Mouse (Mus musculus) spleen, embryonic (tissue): ENCODE data around the gene Olfr322.
"Not testable (repeated sequence)": the region's sequence is repeated elsewhere in the genome, so short reads cannot be mapped to it uniquely, and the experiment has no call there.

Source experiments
- CTCF ChIA-PET: fragments of 350-600 bp; sonication (Branson Sonifier 250); formaldehyde crosslinking; loops from one replicate; lab custom pipeline; 2022; lab: Charles Lee

The Olfr322 gene

DNA sequence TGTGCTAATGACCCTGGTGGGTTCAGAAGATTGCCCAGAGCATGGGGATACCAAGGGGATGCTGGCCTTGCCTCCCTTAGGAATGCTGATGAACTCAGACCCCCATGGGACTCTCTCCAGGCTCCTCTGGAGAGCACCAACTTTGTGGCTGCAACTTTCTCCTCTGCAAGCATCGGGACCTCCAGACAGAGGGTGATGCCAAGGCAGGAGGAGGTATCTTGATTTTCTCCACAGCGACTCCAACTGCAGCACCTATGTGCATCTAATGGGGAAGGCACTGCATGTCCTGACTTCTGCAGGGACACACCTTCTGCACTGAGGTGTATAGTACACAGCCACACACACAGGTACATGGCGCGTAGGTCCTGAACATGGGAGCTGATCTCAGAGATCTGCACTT, at the start of gene Olfr322:
TSS of gene Olfr322 (plus strand) at position 187 of the 400 bp plus-strand sequence.
- CTCF ChIA-PET = no interaction called here

DNA sequence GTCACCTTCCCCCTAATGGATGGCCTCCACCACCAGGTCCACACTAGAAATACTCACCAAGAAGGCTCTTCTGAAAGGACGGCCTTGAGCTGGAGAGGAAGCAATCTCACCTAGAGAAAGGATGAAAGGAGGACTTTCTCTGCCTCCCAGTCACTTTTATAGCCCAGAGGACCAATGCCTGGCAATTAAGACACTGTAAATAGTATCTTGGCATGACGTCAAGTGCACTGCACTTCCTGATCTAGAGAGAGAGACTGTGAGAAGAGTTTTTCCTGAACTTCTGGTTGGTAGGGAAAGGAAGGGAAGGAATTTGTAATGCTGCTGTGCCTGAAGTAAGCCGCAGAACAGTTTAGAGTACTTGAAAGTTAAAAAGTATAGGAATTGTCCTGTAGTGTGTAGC, 45.2 kb upstream of the Olfr322 start:
- CTCF ChIA-PET = no interaction called here

DNA sequence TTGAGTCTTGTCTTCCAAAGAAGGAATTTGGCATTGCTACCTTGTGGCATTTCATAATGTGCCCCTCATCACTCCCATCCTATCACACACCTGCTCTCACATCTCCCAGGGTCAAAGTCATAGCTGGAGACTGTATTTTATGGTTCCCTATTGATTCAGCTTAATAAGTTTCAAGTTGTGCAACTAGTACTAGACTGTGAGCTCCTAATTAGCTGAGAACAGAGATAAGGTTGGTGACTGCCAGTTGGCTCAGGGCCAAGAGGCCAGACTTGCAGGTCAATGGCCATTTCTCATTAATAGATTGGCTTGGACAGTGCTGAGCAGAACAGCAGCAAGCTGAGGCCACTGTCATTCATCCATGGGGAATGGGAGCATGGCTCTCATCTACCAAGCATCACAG, 44.1 kb upstream of the Olfr322 start:
- CTCF ChIA-PET = no interaction called here

DNA sequence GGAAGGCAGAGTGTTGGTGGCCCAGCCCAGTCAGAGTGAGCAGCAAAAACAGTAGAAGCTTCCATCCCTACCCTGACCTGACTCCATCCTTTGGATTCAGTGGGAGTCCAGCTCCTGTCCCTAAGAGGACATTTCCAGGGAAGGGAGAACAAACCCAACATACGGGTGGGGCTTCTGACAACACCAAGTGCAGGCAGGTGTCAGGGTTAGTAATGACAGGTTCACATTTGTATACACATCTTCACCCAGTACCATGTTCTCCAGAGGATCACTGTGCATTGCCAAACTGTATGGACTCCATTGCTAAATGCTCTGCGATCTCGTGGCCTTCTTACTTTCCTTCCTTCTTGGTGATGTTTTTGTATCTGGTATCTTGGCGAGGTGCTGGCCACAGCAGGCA, 42.6 kb upstream of the Olfr322 start, which contains the start of gene 2210407C18Rik:
TSS of gene 2210407C18Rik (minus strand) at position 101 of the 400 bp plus-strand sequence.
- CTCF ChIA-PET = no interaction called here

DNA sequence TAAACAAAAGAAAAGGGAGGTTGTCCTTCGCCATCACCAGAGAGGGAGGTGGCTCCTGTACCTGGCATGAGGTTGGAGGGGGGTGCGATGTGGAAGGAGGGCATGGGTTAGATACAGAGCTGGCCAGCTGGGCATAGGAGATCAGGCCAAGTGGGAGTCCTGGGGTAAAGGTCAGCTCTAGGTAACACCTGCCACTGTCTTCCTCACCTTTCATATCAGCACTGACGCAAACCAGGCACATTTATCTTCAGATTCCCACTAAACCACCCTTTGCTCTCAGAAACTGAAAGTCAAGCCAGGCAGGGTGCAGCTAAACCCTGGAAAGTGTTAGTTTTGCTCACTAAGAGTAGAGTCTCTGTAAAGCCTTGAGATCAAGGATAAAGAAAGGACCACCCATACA, 40.2 kb upstream of the Olfr322 start:
- CTCF ChIA-PET = no interaction called here

DNA sequence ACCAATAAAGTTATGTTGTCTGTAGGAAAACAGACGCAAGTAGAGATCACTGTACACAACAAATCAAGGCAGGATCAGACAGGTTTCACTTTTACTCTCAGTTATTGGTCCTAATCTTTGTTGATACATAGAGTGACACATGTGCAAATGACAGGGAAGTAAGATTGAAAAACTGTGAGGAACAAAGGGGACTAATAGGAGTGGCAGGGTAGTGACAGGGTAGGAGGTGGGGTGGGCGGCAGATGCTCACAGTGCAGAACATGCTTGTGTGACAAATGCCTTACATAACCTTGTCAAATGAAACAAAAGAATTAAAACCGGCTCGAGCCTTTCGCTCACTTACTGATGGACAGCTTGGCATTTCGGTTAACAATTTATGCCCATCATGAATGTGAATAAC, 39.8 kb upstream of the Olfr322 start:
- CTCF ChIA-PET = no interaction called here

DNA sequence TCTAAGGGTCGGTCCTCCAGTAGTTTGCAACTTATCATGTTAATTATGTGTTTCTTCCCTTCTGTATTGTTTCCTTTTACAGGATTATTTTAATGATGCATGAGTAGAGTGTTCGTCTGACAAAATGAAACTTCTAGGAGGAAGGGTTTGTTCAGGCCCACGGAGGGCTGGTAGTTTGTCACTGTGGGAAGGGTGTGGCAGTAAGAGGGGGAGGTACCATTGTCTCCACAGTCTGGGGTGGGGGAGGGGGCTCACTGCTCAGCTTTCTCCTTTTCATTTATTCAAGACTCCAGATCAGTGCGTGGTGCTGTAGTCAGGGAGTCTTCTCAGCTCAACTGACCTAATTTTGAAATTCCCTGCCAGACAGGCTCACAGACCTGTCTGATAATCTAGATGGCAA, 32.4 kb upstream of the Olfr322 start:
- CTCF ChIA-PET = no interaction called here

DNA sequence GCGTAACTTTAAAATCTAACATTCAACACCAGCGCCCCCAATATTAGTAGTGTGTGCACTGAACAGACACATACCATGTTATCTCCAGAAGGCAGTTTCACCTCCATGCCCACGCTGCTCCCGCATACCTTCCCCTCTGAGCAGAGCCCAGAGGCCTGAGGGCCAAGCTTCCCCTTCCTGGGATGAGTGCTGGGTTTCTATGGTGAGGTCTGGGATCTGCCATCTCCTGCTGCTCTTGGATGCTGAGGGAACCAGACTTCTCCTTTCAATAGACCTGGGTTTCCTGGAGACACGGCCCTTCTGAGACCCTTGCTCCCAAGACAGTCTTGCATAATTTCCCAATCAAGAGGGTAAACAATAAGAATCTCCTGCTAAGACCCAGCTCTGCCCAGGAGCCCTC, 28.2 kb upstream of the Olfr322 start, which contains the start of gene Olfr323:
TSS of gene Olfr323 (minus strand) at position 101 of the 400 bp plus-strand sequence.
- CTCF ChIA-PET = no interaction called here

DNA sequence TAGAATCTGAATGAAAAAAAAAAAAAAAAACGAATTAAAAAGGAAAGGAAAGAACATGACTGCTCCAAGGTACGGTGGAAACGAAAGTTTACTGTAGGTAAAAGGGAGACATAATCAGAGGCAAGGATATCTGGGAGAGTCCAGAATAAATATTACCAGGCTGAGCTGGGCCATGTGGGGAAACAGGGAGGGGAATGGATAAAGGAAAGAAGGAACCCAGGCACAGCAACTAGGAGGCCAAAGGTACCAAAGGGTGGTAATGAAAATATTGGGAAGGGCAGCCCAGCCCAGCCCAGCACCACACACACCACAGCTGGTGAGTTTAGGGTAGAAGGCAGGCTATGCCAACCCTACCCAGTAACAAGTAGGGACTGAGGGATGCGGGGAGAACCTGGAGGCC, 23.7 kb upstream of the Olfr322 start:
- CTCF ChIA-PET = interaction anchor here (0.7 kb wide), 1 partner anchor 272 kb away, joined by 11 read pairs; no protein-coding TSS in a partner anchor

DNA sequence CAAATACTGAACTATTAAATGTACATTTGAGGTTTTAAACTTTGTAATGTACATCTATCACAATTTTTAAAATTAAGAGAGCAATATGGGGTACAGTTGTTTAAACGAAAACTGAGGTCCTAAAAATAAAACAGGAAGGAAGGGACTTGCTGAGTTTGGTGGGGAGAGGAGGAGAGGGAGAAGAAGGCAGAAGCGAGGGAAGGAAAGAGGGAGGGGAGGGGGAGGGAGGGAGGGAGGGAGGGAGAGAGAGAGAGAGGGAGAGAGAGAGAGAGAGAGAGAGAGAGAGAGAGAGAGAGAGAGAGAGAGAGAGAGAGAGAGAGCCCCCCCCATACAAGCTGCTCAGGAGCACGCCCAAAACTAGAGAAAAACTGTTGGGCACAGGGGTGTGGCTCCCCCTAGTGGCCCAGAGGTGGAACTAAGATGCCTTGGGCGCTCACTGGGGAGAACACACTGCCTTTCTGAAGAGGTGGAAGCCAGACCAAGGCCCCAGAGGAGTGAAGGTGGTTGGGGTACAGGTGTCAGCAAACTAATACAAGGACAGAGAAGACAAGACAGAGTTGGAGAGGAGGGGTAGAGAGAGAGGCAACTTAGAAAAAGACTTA, 22.1 kb upstream of the Olfr322 start:
- CTCF ChIA-PET = no interaction called here

DNA sequence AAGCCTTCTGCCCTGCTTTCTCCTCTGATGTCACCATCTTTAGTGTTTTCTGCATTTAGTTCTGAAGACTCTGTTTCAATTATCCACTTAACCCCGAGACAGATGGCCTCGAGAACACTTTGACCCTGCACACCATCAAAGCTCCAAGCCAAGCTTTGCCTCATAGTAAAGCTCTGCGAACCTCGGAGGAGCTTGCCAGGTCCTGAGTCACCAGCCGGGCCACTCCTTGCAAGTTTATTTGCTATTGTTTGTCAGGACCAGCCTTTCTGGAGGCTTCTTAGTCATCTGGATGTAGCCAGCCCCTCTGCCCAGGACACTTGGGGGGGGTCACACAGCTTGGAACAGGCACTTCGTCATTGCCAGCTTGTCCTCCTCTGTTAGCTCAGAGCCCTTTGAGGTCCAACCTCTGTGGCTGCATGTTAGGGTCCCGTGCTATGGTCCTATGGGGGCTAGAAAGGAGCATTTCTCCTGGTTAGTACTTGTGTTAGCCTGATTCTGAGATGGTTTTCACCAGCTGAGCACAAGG, 20.3 kb upstream of the Olfr322 start:
- CTCF ChIA-PET = no interaction called here

DNA sequence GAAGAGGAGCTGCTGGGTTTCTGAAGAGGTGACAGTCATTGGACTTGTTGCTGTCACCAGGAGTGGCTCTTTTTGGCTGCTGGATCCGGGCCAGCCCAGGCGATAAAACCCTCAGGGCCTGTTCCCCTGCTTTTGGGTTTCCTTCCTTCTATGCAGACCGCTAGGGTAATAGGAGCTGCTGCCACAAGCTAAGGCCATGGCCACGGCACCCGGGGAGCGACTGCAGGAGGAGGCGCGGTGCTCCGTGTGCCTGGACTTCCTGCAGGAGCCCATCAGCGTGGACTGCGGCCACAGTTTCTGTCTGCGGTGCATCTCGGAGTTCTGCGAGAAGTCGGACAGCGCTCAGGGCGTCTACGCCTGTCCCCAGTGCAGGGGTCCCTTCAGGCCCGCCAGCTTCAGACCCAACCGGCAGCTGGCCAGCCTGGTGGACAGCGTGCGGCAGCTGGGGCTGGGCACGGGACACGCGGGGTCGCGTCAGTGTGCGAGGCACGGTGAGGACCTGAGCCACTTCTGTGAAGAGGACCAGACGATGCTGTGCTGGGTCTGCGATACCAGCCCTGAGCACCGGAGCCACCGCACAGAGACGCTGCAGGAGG, 18.2 kb upstream of the Olfr322 start, which contains the start of gene Trim58:
TSS of gene Trim58 (plus strand) at position 194 of the 596 bp plus-strand sequence.
- CTCF ChIA-PET = interaction anchor here (0.6 to 0.7 kb wide), 2 partner anchors 162 to 238 kb away, joined by 5 to 9 read pairs; no protein-coding TSS in a partner anchor

DNA sequence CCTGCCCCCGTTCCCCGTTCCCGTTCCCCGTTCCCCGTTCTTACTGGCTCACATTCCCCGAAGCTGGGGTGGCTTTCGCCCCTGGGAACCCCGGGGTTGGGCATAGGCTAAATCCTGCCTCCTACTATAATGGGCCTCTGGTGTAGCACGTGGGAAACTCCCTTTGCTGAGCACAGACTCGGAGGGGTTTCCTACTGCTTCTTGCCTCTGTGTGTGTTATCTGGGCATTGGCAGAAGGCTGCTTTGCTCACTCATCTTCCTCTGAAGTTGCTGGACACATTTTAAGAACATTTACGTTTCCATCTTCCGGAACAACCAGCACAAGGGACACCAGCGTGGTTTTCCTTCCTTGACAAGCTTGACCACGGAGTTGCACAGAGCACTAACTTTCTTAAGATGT, 17.5 kb upstream of the Olfr322 start:
- CTCF ChIA-PET = no interaction called here

DNA sequence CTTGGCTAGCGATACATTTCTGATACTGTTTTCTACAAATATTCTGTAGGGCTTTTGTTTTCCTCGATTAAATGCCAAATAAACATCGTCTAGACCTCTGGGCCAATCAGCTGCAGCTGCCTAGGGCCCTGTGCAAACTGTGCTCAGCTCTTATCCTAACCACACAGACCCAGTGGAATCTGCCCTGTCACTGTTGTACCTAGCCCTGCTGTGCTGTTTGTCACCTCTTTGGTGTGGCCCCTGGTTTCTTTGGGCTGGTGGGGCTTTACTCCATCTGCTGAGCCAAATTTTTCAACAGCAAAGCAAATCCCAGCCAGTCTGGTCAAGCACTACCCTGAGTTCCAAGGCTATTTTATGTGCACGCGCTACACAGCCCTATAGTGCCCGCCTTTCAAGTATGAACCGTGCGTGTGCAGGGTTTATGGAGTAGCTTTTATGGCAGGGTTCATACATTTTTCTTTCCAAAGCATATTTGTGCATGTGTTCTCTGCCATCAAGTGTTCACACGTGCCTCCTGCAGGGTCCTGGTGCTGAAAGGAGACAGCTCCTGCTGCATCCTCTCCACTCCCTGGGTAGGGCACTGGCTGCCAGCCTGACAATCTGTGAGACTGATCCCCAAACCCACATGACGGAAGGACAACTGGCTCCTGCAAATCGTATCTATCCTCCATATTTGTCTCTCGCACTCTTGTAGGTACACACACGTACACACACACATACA, 16.8 kb upstream of the Olfr322 start:
- CTCF ChIA-PET = no interaction called here

DNA sequence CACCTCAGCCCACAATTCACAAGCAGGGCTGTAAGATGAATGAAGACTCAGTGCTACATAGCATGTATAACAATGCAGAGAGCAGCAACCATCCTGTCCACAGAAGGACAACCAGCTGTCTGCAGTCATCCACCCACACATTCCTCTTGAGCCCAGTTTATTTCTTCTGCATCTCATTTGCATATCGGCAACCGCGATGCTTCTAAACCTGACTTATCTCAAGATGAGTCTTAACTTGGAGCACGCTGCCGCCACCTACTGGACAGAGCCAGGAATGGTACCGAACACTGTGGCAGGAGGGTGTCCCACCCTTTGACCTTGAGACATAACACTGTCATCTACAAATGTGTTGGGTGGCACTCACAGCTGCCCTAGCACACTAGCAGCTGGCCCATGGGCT, 15.2 kb upstream of the Olfr322 start:
- CTCF ChIA-PET = no interaction called here

DNA sequence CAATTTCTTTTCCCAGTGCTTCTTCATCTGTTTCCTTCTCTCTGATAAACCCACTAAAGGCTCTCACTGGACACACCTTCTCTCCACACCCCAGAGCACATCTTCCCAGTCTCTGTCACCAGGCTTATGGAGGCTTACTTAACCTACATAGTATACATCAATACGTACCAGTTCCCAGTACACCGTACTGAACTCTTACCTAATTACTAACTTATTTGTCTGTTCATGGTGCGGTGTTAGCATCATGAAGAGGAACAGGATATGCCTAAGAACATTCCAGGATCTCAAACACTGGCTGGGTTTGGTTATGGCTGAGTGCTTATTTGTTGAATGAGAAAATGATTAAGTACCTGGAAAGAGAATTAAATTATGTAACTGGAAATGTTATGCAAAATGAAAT, 3.4 kb upstream of the Olfr322 start:
- CTCF ChIA-PET = no interaction called here

DNA sequence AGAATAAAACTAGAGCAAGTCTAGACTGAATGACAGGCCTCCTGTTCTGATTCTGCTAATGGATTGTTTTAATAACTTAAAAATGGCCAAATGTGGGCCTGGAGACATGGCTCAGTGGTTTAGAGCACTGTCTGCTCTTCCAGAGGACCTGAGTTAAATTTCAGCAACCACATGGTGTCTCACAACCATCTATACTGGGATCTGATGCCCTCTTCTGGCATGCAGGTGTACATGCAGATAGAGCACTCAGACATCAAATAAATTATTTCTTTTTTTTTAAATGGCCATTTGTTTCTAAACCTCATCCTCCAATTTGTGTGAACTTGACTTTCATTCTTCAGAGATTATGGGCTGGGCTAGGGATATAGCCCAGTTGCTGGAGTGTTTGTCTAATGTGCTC, 10.7 kb downstream of the Olfr322 start:
- CTCF ChIA-PET = no interaction called here

DNA sequence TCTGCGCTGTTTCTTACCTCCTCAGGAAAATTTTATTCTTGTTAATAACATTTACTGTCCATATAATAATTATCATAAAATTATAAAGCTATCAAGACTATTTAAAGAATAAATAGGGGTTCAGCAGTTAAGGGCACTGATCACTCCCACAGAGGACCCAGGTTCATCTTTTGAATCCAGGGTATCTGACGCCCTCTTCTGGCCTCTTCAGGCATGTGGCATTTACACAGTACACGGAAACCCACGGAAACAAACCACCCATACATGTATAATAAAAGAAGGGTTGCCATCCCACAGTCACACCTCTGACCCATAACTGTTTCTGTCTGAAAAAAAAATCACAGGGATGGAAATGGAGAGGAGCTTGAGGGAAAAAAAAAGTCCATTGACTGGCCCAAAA, 13.2 kb downstream of the Olfr322 start:
- CTCF ChIA-PET = no interaction called here

DNA sequence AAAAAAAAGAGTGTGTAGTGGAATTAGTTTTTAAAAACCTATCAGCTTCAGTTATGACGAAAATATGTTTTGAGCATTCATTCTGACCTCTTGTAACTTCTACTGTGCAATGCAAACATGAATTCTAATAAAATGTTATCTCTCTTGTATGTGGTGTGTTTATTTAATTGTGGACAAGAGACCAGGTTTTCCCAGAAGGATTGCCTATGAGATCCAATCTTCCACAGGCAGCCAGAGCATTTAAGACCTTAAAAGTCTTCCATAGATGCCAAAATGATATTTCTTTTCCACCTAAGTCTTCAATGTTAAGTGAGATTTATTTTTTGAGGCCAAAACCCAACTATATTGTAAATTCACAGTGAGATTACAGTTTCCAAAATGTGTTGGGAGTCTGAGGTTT, 22.2 kb downstream of the Olfr322 start, which contains the start of gene Olfr320:
TSS of gene Olfr320 (plus strand) at position 301 of the 400 bp plus-strand sequence.
- CTCF ChIA-PET = no interaction called here

DNA sequence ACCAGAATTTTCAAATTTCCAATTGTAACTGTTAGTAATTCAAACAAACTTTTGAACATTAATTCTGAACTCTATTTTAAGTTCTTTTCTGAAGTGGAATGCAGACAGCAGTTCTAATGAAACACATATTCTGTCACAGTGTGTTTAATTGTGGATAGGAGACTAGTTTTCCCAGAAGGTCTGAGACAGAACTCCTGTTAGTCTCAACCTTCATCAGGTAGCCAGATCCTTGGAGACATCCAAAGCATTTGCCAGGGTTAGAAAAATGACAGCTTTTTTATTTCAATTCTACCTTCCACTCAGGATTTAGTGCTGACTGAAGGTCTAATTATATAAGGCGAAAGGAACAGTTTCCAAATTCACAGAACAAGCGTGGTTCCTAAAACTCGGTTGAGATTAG, 40.3 kb downstream of the Olfr322 start, which contains the start of gene Olfr319:
TSS of gene Olfr319 (plus strand) at position 301 of the 400 bp plus-strand sequence.
- CTCF ChIA-PET = no interaction called here

DNA sequence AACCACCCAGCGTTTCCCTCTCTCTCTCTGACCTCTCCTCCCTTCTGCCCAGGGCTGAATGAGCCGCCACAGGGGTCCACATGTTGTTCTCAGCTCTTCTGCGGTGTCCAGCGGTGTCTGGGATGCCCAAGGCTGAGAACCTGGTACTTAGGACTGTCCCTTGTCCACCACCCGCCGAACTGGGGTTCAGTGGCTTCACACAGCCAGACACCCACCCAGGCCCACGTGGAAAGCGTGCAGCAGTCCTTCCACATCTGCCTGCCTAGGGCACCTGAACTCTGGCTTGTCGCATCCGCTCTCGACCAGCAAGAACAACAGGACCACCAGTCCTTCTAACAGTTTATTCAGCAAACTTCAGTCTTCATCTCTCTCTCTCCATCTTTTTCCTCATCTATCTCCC, 50.5 kb downstream of the Olfr322 start:
- CTCF ChIA-PET = no interaction called here

DNA sequence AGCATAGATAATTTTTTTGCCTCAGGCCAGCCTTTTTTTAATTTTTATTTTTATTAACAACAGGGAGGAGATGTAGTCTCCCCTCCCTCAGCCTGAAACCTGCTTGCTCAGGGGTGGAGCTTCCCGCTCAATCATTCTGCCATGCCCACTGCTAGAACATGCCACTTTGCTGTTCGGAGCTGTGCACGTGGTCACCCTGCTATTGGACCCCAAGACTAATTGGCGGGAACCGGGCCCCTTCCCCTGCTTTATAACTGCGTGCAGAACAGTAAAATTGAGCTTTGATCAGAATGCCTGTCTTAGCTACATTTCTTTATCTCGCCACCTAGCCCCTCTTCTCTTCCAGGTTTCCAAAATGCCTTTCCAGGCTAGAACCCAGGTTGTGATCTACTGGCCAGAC, 59.1 kb downstream of the Olfr322 start:
- CTCF ChIA-PET = not testable (repeated sequence)
